Mouse (Mus musculus): ENCODE data around the gene Bnc2. TPM values are rescaled to one million over a fixed set of nuclear protein-coding genes. Genes with fewer than 3 reads are reported as not detected.

The Bnc2 gene
- polyA plus RNA-seq, 2 experiments = 24.3 to 25.7 TPM

DNA sequence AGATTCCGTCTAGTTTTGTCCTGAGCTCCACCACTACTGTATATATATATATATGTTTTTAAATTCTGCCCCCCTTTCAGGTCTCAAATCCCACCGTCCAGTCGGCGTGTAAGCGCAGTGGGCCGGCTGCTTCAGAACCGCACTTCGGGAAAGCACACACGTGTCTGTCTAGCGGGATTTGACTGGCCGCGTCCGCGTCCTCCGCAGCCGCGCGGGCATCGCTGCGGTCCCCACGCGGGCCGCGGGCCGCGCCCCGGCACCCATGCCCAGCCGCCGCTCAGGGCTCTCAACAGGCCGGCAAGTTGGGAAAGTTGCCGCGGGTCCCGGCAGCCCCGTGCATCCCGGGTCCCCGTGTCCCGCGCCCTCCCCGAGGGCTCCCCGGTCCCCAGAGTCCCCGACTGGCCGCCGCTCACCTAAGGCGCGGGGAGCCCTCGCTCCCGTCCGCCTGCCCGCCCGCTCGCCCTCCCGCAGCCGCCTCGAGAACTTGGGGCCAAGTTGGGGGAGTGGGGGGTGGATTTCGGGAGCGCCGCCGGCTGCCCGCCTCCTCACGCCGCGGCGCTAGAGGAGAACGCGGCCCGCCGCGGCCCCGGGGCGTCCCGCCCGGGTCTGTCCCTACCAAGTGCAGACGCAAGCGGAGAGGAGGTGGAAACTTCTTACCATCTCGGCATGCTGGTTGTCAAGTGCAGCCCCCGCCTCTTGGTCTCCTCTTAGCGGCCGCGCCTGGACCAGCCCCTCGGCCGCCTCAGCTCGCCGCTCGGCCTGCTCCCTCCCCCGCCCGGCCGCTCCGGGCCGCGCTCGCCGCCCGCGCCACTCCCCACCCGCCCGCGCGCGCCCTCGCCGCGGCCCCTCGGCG, 531 bp downstream of the Bnc2 start:
- peaks cover 24% of the 10 kb centered on the region for H3K4me1 ChIP-seq (ENCODE audit: control insufficient read depth, insufficient read depth, low read length)
- 0 out of 2 replicates have a peak, but pooled peaks have one; percentile 38 for TF ChIP-seq POLR2A (IDR thresholded peaks at IDR 0.05; ENCODE audit: borderline replicate concordance, extremely low read depth, insufficient read depth, insufficient read length)
- H3K36me3 ChIP-seq (ENCODE audit: control insufficient read depth, insufficient read depth, low read length) = no peaks in the 10 kb centered on the region
- H3K9me3 ChIP-seq (ENCODE audit: control insufficient read depth, low read length) = no peaks in the 10 kb centered on the region
- peak overlapping the region; percentile 63 for H3K4me3 ChIP-seq (replicated peaks; ENCODE audit: low read length)
- peak overlapping the region; percentile 79 for H3K9ac ChIP-seq (ENCODE audit: low read depth, low read length, severe bottlenecking)
- H3K27me3 ChIP-seq (ENCODE audit: control insufficient read depth, insufficient read depth, low read length) = no peaks in the 10 kb centered on the region
- peak overlapping the region; percentile 88 for H3K4me2 ChIP-seq (replicated peaks; ENCODE audit: low read depth, low read length, severe bottlenecking)
- WGBS = under 1% methylated on average over 66 of the region's 104 CpGs
- ATAC-seq (ENCODE audit: low FRiP score, low read depth) (peak; percentile 82), DNase-seq (ENCODE audit: low spot score) (peak; percentile 80)
- peak overlapping the region; percentile 95 for H3K27ac ChIP-seq (replicated peaks; ENCODE audit: low read depth, low read length)

DNA sequence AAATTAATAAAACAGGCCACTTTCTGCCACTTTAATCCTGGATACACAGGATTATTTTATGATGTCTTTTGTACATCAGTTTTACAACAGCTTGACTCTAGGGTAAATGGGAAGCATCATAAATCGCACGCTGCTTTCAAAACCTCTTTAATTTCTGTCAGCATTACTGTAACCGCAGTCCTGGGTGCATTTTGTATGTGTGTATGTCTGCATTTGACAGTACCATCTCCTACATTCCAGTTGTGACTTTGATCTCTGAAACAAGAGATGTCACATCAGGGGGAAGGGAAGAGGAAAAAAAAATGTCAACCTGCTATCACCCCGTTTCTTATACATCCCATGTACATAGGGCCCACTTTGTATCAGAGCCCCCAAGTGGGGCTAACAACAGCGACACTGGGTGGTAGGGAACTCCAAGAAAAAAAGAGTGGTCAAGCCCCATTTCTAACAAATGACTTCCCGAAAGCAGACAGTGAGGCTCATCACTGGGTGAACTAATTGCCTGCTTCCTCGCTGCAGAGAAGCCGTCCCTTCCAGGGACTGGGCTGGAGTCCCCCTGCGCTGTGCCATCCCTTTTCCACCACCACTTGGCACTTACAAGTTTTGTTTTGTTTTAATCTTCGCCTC, 1.3 kb downstream of the Bnc2 start:
- Histone ChIP-seq H3K4me3 (replicated peaks; ENCODE audit: low read length) (peak overlapping the region; percentile 63), H3K4me1 (ENCODE audit: control insufficient read depth, insufficient read depth, low read length) (peaks cover 31% of the 10 kb centered on the region), H3K36me3 (ENCODE audit: control insufficient read depth, insufficient read depth, low read length) (no peaks in the 10 kb centered on the region), H3K9ac (ENCODE audit: low read depth, low read length, severe bottlenecking) (peak overlapping the region; percentile 79), H3K27ac (replicated peaks; ENCODE audit: low read depth, low read length) (peak overlapping the region; percentile 95), H3K9me3 (ENCODE audit: control insufficient read depth, low read length) (no peaks in the 10 kb centered on the region), H3K27me3 (ENCODE audit: control insufficient read depth, insufficient read depth, low read length) (no peaks in the 10 kb centered on the region), H3K4me2 (replicated peaks; ENCODE audit: low read depth, low read length, severe bottlenecking) (peak overlapping the region; percentile 88)
- no peak for TF ChIP-seq POLR2A (IDR thresholded peaks at IDR 0.05; ENCODE audit: borderline replicate concordance, extremely low read depth, insufficient read depth, insufficient read length)
- DNase-seq (ENCODE audit: low spot score) (peak; percentile 29), ATAC-seq (ENCODE audit: low FRiP score, low read depth) (no peak)
- 5% methylated on average over 10 of the region's 10 CpGs for WGBS

DNA sequence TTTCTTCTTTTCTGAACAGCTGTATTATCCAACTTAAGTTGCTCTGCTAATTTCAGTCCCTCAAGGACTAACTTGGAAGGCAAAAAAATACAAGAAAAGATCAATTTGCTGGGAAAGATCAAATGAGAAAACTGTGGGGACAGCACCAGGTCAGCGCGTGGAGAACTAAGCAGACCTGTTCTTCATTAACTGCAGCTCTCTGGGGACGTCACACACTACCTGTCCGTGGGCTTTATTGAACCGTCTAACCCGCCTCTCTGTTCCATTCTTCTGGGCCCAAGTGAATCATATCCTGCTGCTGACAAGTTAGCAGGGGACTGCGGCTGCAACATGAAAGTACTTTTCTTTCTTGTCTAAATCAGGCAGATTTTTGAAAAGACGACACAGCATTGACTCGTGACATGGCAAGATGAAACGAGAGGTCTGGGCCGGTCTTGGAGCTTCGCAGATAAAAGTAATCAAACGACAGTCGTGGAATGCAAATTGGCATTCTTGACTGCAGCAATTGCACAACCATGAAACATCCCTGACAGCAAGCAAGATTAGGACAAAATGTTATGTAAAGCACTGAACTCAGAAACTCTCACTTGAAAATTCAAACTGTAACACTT, 2.8 kb downstream of the Bnc2 start:
- Histone ChIP-seq H3K36me3 (ENCODE audit: control insufficient read depth, insufficient read depth, low read length) (no peaks in the 10 kb centered on the region), H3K4me3 (replicated peaks; ENCODE audit: low read length) (peak overlapping the region; percentile 63), H3K9ac (ENCODE audit: low read depth, low read length, severe bottlenecking) (peak overlapping the region; percentile 43), H3K27ac (replicated peaks; ENCODE audit: low read depth, low read length) (0 out of 2 replicates have a peak overlapping the region, but pooled peaks have one; percentile 43), H3K9me3 (ENCODE audit: control insufficient read depth, low read length) (no peaks in the 10 kb centered on the region), H3K4me1 (ENCODE audit: control insufficient read depth, insufficient read depth, low read length) (peaks cover 32% of the 10 kb centered on the region), H3K27me3 (ENCODE audit: control insufficient read depth, insufficient read depth, low read length) (no peaks in the 10 kb centered on the region), H3K4me2 (replicated peaks; ENCODE audit: low read depth, low read length, severe bottlenecking) (peak overlapping the region; percentile 88)
- ATAC-seq (ENCODE audit: low FRiP score, low read depth) (no peak), DNase-seq (ENCODE audit: low spot score) (no peak)
- no peak for TF ChIP-seq POLR2A (IDR thresholded peaks at IDR 0.05; ENCODE audit: borderline replicate concordance, extremely low read depth, insufficient read depth, insufficient read length)
- 10% methylated on average over 14 of the region's 14 CpGs for WGBS

DNA sequence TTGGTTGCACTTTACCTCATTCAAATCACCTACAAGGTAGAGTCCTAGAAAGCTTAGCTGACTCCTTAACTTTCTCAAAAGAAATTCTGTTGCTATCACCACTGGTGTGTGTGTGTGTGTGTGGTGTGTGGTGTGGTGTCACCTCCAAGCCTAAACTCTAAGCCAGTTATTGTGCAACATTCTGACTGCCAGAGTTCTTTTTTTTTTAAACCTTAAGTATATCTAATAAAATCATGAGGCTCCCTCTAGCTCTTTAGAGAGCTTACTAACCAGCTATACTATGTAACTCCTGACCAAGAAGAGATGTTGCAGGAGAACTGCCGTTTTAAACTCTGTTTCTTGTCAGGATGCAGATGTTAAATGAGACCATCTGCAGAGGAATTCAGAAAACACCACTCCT, 4.1 kb downstream of the Bnc2 start:
- DNase-seq (ENCODE audit: low spot score) (no peak), ATAC-seq (ENCODE audit: low FRiP score, low read depth) (no peak)
- Histone ChIP-seq H3K4me2 (replicated peaks; ENCODE audit: low read depth, low read length, severe bottlenecking) (peak overlapping the region; percentile 28), H3K4me1 (ENCODE audit: control insufficient read depth, insufficient read depth, low read length) (peaks cover 21% of the 10 kb centered on the region), H3K9me3 (ENCODE audit: control insufficient read depth, low read length) (no peaks in the 10 kb centered on the region), H3K9ac (ENCODE audit: low read depth, low read length, severe bottlenecking) (no peak overlapping the region), H3K27ac (replicated peaks; ENCODE audit: low read depth, low read length) (no peak overlapping the region), H3K36me3 (ENCODE audit: control insufficient read depth, insufficient read depth, low read length) (no peaks in the 10 kb centered on the region), H3K4me3 (replicated peaks; ENCODE audit: low read length) (no peak overlapping the region), H3K27me3 (ENCODE audit: control insufficient read depth, insufficient read depth, low read length) (no peaks in the 10 kb centered on the region)
- WGBS = 6% methylated on average over 1 of the region's 1 CpGs
- no peak for TF ChIP-seq POLR2A (IDR thresholded peaks at IDR 0.05; ENCODE audit: borderline replicate concordance, extremely low read depth, insufficient read depth, insufficient read length)

DNA sequence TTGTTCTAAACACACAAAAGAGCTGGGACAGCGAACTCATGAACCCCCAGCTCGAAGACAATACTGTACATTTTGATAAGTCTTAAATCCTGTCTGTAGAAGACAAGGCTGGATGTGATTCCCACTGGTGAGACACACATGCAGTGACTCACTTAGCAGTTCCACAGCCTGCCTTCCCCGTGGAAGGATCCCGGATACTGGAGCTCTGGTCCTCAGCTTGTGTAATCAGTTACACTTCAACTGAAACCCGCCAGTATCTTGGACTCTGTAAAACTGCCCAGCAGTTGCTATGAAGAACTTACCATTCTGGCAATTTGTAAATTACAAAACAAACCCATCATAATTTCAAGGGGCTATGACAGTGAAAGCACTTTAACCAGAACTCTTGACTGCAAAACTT, 5.4 kb downstream of the Bnc2 start:
- no peak overlapping the region for H3K9ac ChIP-seq (ENCODE audit: low read depth, low read length, severe bottlenecking)
- no peaks in the 10 kb centered on the region for H3K27me3 ChIP-seq (ENCODE audit: control insufficient read depth, insufficient read depth, low read length)
- WGBS = 61% methylated on average over 5 of the region's 5 CpGs
- TF ChIP-seq POLR2A (IDR thresholded peaks at IDR 0.05; ENCODE audit: borderline replicate concordance, extremely low read depth, insufficient read depth, insufficient read length) = no peak
- H3K36me3 ChIP-seq (ENCODE audit: control insufficient read depth, insufficient read depth, low read length) = no peaks in the 10 kb centered on the region
- H3K27ac ChIP-seq (replicated peaks; ENCODE audit: low read depth, low read length) = no peak overlapping the region
- ATAC-seq (ENCODE audit: low FRiP score, low read depth) (no peak), DNase-seq (ENCODE audit: low spot score) (no peak)
- H3K4me1 ChIP-seq (ENCODE audit: control insufficient read depth, insufficient read depth, low read length) = peaks cover 21% of the 10 kb centered on the region
- no peak overlapping the region for H3K4me3 ChIP-seq (replicated peaks; ENCODE audit: low read length)
- 0 out of 2 replicates have a peak overlapping the region, but pooled peaks have one; percentile 6 for H3K4me2 ChIP-seq (replicated peaks; ENCODE audit: low read depth, low read length, severe bottlenecking)
- H3K9me3 ChIP-seq (ENCODE audit: control insufficient read depth, low read length) = no peaks in the 10 kb centered on the region

All from limb, embryonic 14.5 days (tissue).